Mouse (Mus musculus) granulocyte monocyte progenitor cell, adult 5-6 weeks (primary cell): Measurements from ENCODE around the gene Tulp2. TPM values are rescaled to one million over a fixed set of nuclear protein-coding genes. Genes with fewer than 3 reads are reported as not detected.

Experiments used
- ATAC-seq: replicated peaks from 2 replicates; pipeline ENCODE4 v1.8.0; 2016; ENCODE audit warnings: mild to moderate bottlenecking, moderate TSS enrichment, inconsistent platforms; ENCODE audit not compliant: poor library complexity, severe bottlenecking
- total RNA-seq, 2 experiments: library from RNA; stranded (forward) in 1 of 2; stranded (reverse) in 1 of 2; fragments of 200-712, 200-1000 nt in 1 of 2; fragments of >200 nt in 1 of 2; fragmentation: Nextera tagmentation in 1 of 2; gene quantifications; 2 replicates each; pipeline ENCODE4 v1.2.3; 2014 to 2017

Gene Tulp2
- total RNA-seq (2014; fragmentation: Nextera tagmentation) (not detected in 2 replicates), total RNA-seq (2017) (not detected in 2 replicates)

- ATAC-seq, result peak; percentile 69
These were observed at the start of gene Tulp2 for GRCm38 (mm10) chr7:45481374-45481927. TSS of gene Tulp2 (plus strand) at chr7:45481877.

GRCm38 (mm10) chr7:45433835-45434202 is 47.9 kb upstream of the Tulp2 start:
- ATAC-seq, result no peak

GRCm38 (mm10) chr7:45434203-45435015 is 47.3 kb upstream of the Tulp2 start, which contains the start of gene Gys1:
TSS of gene Gys1 (plus strand) at chr7:45434844.
- peak; percentile 82 for ATAC-seq

DNA sequence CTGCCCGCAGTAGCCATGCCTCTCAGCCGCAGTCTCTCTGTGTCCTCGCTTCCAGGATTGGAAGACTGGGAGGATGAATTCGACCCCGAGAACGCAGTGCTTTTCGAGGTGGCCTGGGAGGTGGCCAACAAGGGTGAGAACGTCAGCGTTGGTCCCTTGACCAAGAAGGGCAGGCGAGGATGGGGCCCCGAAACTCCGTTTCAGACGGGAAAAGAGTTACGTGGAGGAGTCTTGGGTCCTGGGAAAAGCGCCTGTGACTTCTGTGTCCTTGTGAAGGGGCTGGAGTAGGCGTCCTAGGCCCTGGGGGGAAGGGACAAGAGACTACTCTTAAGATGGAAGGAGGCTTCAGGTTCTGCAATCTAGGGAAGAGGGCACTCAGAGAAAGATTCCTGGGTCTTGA is 46.6 kb upstream of the Tulp2 start:
- no peak for ATAC-seq

DNA sequence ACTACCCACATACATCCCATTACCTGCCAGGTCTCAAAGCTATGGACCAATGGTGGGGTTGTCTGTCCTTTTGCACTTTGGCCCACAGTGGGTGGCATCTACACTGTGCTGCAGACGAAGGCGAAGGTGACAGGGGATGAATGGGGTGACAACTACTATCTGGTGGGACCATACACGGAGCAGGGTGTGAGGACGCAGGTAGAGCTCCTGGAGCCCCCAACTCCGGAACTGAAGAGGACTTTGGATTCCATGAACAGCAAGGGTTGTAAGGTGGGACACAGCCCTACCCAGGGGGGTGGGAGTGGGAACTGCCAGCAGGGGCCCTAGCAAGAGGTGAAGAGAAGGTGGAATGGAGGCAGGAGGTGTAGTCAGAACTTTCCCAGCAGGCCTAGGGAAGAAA is 45.2 kb upstream of the Tulp2 start:
- ATAC-seq, result no peak

GRCm38 (mm10) chr7:45437046-45437445 is 44.6 kb upstream of the Tulp2 start:
- ATAC-seq, result no peak

- no peak for ATAC-seq
These were observed 44.0 kb upstream of the Tulp2 start, which contains the start of gene Ruvbl2 for GRCm38 (mm10) chr7:45437521-45438276. TSS of gene Ruvbl2 (minus strand) at chr7:45438096.

DNA sequence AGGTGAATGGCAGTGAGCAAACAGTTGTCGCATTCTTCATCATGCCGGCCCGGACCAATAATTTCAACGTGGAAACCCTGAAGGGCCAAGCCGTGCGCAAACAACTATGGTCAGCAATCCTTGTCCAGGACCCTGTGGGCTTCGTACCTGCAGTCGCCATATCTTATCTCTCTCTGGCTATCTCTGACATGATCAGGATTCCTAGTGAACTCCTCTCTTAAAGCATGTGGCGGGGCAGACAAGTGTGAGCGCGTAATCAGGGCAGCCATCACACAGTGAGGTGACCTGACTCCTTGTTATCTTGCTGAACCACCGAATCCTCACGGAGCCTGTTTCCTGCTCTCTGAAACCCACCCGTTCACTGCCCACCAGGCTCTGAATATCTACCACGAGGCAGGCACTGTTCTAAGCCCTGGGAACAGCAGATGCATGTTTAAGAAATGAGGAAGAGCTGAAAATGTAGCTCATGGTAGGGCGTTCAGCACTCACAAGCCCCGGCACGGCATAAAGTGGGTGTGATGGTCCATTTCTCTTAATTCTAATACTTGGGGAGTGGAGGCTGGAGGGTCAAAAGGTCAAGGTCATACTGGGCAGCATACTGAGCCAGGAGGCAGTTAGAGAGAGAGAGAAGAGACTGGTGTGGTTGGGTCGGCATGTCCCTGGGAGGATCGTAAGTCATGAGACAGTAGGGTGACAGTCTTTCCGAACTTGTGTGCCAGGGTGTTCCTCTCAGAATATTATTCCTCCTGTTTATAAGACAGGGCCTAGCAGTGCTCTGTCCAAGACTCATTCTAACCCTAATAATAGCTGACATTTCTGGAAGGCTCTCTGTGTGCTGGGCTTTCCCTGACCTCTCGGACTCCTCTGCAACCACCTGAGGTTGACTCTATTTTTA is 37.9 kb upstream of the Tulp2 start:
- ATAC-seq, result no peak

- ATAC-seq, result no peak
These were observed 35.1 kb upstream of the Tulp2 start for GRCm38 (mm10) chr7:45446589-45446988.

- ATAC-seq, result peak; percentile 47
These were observed 34.2 kb upstream of the Tulp2 start for GRCm38 (mm10) chr7:45447325-45447990.

DNA sequence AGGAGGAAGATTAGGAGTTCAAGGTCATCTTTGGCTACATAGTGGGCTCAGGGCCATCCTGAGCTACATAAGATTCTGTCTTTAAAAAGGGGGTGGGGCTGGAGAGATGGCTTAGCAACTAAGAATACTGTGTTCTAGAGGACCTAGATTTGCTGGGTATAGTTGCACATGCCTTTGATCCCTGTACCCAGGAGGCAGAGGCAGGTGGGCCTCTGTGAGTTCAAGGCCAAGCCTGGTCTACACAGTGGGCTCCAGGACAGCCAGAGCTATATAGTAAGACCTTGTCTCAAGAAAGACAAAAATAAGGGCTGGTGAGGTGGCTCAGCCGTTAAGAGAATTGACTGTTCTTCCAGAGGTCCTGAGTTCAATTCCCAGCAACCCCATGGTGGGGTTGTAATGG is 31.7 kb upstream of the Tulp2 start:
- no peak for ATAC-seq

- ATAC-seq, result peak; percentile 84
These were observed 30.2 kb upstream of the Tulp2 start for GRCm38 (mm10) chr7:45451344-45451982.

DNA sequence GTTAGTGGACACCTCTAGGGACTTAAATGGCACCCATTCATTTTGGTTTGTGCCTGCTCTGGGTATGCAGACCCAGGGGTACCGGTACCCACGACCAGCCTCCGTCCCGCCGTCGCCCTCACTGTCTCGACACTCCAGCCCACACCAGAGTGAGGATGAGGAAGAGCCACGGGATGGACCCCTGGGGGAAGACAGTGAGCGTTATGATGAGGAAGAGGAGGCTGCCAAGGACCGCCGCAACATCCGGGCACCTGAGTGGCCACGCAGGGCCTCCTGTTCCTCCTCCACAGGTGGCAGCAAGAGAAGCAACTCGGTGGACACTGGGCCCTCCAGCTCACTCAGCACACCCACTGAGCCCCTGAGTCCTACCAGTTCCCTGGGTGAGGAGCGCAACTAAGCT is 26.7 kb upstream of the Tulp2 start:
- ATAC-seq, result no peak

DNA sequence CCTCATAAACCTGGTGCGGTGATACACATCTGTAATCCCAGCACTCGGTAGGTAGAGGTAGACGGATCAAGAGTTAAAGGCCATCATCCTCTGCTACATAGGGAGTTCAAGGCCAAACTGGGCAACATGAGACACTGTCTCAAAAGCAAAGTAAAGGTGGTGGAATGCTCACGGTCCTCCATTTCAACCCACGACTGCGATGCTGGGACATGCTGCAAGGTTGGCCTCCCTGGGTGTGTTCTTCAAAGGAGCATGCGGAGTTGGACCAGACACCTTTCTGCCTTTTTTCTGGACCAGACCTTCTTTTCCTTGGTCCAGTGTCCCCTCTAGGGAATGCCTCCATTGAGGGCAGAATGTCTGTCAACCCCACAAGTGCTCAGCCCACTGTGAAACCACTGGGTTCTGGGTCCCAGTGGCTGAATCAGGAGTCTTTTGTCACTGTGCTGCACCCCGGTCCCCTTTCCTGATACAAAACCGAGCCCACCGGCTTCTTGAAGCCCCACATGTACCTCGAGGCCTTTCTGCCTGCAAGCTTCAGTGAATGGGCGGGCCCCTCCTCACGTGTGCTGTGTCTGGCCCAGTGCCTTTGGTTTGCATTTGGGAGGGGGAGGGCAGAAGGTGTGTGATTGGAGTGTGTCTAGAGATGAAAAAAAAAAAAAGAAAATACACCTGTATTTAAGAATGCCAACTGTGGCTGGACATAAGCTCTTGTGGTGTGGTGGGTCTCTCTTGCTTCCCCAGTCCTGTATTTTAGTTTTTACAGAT is 25.6 kb upstream of the Tulp2 start:
- no peak for ATAC-seq

DNA sequence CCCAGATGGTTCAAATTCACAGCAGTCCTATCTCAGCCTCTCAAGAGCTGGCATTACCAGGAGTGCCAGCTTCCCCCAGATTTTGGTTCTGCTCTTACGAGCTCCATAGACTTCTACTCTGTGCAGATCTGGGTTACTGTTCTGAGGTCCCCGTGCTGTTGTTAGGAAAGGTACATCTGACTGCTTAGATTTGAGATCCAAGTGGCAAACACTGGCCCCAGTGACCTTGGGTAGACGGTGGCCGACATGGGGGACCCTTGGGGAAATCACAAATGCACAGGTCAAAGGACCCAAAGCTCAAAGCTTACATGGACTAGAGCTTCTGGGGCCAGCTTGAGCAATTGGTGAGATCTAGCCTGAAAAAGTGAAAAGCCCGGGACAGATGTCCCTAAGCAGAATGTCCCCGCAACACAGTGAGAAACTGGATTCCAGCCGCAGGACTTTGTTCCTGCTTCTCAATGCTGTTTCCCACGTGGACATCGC is 24.9 kb upstream of the Tulp2 start:
- no peak for ATAC-seq

DNA sequence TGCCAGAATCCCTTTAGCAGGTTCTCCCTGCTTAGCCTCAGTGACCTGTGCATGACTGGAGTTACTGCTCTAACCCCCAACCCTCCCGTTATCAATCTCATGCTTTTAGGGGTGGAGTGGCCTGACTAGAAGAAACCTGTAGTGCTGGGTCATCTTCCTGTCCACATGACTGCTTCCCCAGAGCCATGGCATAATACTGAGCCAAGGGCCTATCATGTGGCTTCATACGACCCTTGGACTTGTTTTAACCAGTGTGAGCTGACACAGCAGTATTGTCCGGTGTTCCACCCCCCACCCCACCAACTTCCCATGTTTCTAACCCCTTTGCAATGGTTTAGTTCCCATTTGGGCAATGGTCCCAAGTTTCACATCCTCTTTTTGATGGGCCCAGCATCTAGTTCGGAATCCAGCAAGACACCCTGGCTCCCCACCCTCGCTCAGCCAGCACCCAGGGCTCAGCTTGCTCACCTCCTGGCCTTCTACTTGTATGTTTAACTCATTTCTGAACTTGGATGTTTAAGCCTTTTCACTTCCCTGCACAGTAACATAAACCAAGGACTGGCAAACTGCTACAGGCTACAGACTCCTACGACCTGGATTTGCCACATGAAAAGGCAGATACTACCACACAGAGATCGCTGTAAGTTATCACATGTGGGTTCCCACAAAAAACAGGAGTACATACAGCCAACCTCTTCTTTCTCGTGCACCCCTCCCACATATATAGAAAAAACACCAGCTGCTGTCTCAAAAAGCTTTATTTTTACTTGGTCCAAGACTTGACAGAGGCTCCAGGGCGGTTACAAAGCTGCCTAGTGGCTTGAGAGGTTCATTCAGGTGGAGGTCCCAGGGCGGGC is 24.2 kb upstream of the Tulp2 start:
- ATAC-seq, result peak; percentile 54
